Mouse (Mus musculus): ENCODE measurements around the gene Myh10. TPM values are rescaled to one million over a fixed set of nuclear protein-coding genes. Genes with fewer than 3 reads are reported as not detected.
"Not testable (repeated sequence)": the region's sequence is repeated elsewhere in the genome, so short reads cannot be mapped to it uniquely, and the experiment has no call there.

Gene Myh10
- total RNA-seq, 1 experiment from 2014 or later, result 31.8 TPM

GRCm38 (mm10) chr11:68798258-68798657, 106.9 kb downstream of the Myh10 start:
- no peak for DNase-seq

- DNase-seq, result no peak
Observed at GRCm38 (mm10) chr11:68805148-68805547, 113.8 kb downstream of the Myh10 start.

GRCm38 (mm10) chr11:68807787-68808186, 116.4 kb downstream of the Myh10 start:
- DNase-seq, result peak; percentile 73

- no peak for DNase-seq
Observed at GRCm38 (mm10) chr11:68811881-68812577, 120.7 kb downstream of the Myh10 start.

GRCm38 (mm10) chr11:68818416-68818815, 127.1 kb downstream of the Myh10 start:
- DNase-seq, result no peak

- no peak for DNase-seq
Observed at GRCm38 (mm10) chr11:68819226-68819805, 128.0 kb downstream of the Myh10 start.

- no peak for DNase-seq
Observed at GRCm38 (mm10) chr11:68822326-68822725, 131.0 kb downstream of the Myh10 start.

GRCm38 (mm10) chr11:68826735-68827134, 135.4 kb downstream of the Myh10 start:
- no peak for DNase-seq

- not testable (repeated sequence) for DNase-seq
Observed at GRCm38 (mm10) chr11:68831580-68831979, 140.2 kb downstream of the Myh10 start.

- no peak for DNase-seq
Observed at GRCm38 (mm10) chr11:68832793-68833192, 141.4 kb downstream of the Myh10 start.

GRCm38 (mm10) chr11:68833593-68833992, 142.2 kb downstream of the Myh10 start:
- DNase-seq, result no peak

GRCm38 (mm10) chr11:68835034-68835433, 143.7 kb downstream of the Myh10 start:
- DNase-seq, result no peak

GRCm38 (mm10) chr11:68839606-68840005, 148.2 kb downstream of the Myh10 start:
- no peak for DNase-seq

GRCm38 (mm10) chr11:68850862-68851261, 159.5 kb downstream of the Myh10 start:
- DNase-seq, result no peak

GRCm38 (mm10) chr11:68851644-68852485, 160.5 kb downstream of the Myh10 start:
- no peak for DNase-seq

- peak; percentile 82 for DNase-seq
Observed at GRCm38 (mm10) chr11:68852486-68852901, 161.1 kb downstream of the Myh10 start.

GRCm38 (mm10) chr11:68852932-68853409, 161.6 kb downstream of the Myh10 start:
- peak; percentile 100 for DNase-seq

- DNase-seq, result peak; percentile 39
Observed at GRCm38 (mm10) chr11:68853611-68854401, 162.4 kb downstream of the Myh10 start.

- DNase-seq, result no peak
Observed at GRCm38 (mm10) chr11:68854621-68855020, 163.3 kb downstream of the Myh10 start.

GRCm38 (mm10) chr11:68857329-68857728, 166.0 kb downstream of the Myh10 start:
- no peak for DNase-seq

- DNase-seq, result no peak
Observed at GRCm38 (mm10) chr11:68859943-68860593, 168.7 kb downstream of the Myh10 start.

Data from adrenal gland, postnatal 25 days (tissue).